Mouse (Mus musculus): Measurements from ENCODE around the gene Gm9611.

The Gm9611 gene

DNA sequence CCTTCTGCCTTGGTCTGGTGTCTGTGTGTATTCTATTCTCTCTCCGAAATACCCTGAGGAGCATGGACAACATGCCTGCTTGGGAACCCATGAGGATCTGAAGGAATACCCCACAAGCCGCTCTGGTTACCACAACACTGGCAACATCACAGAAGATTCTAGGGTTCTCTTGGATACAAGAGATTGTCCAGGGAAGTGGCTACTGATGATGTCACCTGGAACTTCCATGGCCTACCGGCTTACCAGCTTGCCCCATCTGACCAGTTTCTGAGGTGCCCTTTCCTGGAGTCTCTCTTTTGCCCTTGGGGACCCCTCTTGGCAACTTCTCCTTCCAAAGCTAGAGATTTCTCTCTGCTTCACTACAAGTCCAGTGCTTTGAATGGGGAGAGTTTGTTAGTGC is at the start of gene Gm9611:
Gene Gm9611 (minus strand): TSS at position 101 of the 400 bp plus-strand sequence.
- WGBS: 67% methylated on average over 1 of the region's 3 CpGs

GRCm38 (mm10) chr14:42309910-42310309 is 12.8 kb upstream of the Gm9611 start, which contains the start of gene Gm7995:
Gene Gm7995, plus strand, starts transcription at chr14:42310210.
- WGBS: no CpG with 5 or more reads among the region's 1 CpGs

GRCm38 (mm10) chr14:42259948-42260347 is 37.2 kb downstream of the Gm9611 start, which contains the start of gene Gm17026:
Gene Gm17026, minus strand, starts transcription at chr14:42260048.
- WGBS: 58% methylated on average over 1 of the region's 3 CpGs

All from cerebral cortex, adult 2 months (tissue).